Mouse (Mus musculus): Measurements from ENCODE around the gene Notch2. TPM values are rescaled to one million over a fixed set of nuclear protein-coding genes. Genes with fewer than 3 reads are reported as not detected.

The Notch2 gene
- polyA plus RNA-seq, 1 experiment: 6.6 TPM

DNA sequence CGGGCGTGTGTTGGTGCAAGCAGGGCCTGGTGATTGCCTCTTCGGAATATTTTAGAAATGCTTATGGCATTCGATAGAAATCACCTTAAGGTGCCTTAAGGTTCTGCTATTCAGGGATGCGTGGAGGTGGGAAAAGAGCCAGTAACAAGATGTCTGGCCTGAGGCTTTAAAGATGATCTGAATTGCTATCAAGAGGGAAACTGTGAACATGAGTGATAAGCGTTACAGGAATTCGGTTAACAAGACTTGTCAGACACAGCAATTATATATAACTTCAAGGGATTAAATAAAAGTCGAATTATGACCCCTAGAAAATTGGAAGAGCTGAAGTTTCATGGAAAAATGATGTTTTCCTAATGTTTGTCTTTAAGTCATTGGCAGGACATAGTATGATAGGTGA is 51.7 kb downstream of the Notch2 start:
- no peak overlapping the region for H3K27ac ChIP-seq (ENCODE audit: insufficient read depth, low read depth, low read length)
- TF ChIP-seq POLR2A (IDR thresholded peaks at IDR 0.05; ENCODE audit: low read depth, low read length) (no peak), CTCF (IDR thresholded peaks at IDR 0.05; ENCODE audit: extremely low read depth, insufficient read length, insufficient replicate concordance, low read depth, low read length) (no peak)
- no peaks in the 10 kb centered on the region for H3K27me3 ChIP-seq (ENCODE audit: control insufficient read depth, insufficient read depth, low read length)
- H3K4me1 ChIP-seq (ENCODE audit: control insufficient read depth, insufficient read depth, insufficient read length, low read length): peaks cover 6% of the 10 kb centered on the region; the same call in 1 of the 2 replicates
- H3K4me3 ChIP-seq (ENCODE audit: low read depth, low read length): no peak overlapping the region
- 92% methylated on average over 8 of the region's 8 CpGs for WGBS
- H3K36me3 ChIP-seq (ENCODE audit: control insufficient read depth, insufficient read depth, low read length): no peaks in the 10 kb centered on the region

DNA sequence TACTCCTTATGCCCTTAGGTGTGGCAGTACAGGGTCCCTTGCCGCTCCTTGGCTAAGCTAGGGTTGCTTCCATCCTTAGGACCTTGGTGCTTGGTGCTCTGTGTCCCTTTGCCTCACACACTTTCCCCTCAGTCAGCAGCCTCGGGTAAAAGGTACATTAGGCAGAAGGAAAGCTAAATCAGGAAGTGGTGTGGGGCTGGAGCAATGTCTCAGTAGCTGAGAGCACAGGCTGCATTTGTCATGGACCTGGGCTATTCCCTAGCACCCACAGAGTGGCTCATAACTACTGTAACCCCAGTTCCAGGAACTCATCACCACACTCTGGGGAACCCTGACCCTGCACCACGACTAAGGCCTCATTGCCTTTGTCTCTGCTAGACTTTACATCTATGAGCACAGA is 53.1 kb downstream of the Notch2 start:
- Histone ChIP-seq H3K27me3 (ENCODE audit: control insufficient read depth, insufficient read depth, low read length) (no peaks in the 10 kb centered on the region), H3K36me3 (ENCODE audit: control insufficient read depth, insufficient read depth, low read length) (peaks cover 3% of the 10 kb centered on the region; the same call in 1 of the 2 replicates), H3K4me3 (ENCODE audit: low read depth, low read length) (no peak overlapping the region), H3K27ac (ENCODE audit: insufficient read depth, low read depth, low read length) (no peak overlapping the region), H3K4me1 (ENCODE audit: control insufficient read depth, insufficient read depth, insufficient read length, low read length) (peaks cover 6% of the 10 kb centered on the region; the same call in 1 of the 2 replicates)
- WGBS: 69% methylated on average over 3 of the region's 3 CpGs
- TF ChIP-seq POLR2A (IDR thresholded peaks at IDR 0.05; ENCODE audit: low read depth, low read length): no peak
- no peak for TF ChIP-seq CTCF (IDR thresholded peaks at IDR 0.05; ENCODE audit: extremely low read depth, insufficient read length, insufficient replicate concordance, low read depth, low read length)

DNA sequence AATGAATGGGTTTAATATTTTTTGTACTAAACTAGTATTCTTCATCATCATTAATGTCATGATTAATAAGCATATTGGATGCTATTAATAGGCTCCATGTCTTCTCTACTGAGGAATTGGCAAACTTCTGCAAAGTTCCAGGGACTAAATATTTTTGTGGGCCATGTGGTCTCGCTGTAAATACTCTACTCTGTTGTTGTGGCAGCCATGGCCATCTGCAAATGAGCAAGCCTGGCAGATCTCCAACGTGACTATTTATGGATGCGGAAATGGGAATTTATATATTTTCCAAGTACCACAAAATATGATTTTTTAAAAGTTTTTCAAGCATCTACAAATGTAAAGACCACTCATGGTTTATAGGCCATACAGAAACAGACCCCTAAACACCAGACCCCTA is 54.1 kb downstream of the Notch2 start:
- Histone ChIP-seq H3K4me1 (ENCODE audit: control insufficient read depth, insufficient read depth, insufficient read length, low read length) (peaks cover 6% of the 10 kb centered on the region; the same call in 1 of the 2 replicates), H3K4me3 (ENCODE audit: low read depth, low read length) (no peak overlapping the region), H3K36me3 (ENCODE audit: control insufficient read depth, insufficient read depth, low read length) (peaks cover 8% of the 10 kb centered on the region; the same call in 1 of the 2 replicates), H3K27ac (ENCODE audit: insufficient read depth, low read depth, low read length) (no peak overlapping the region), H3K27me3 (ENCODE audit: control insufficient read depth, insufficient read depth, low read length) (no peaks in the 10 kb centered on the region)
- TF ChIP-seq POLR2A (IDR thresholded peaks at IDR 0.05; ENCODE audit: low read depth, low read length) (no peak), CTCF (IDR thresholded peaks at IDR 0.05; ENCODE audit: extremely low read depth, insufficient read length, insufficient replicate concordance, low read depth, low read length) (no peak)
- WGBS: 83% methylated on average over 3 of the region's 3 CpGs

DNA sequence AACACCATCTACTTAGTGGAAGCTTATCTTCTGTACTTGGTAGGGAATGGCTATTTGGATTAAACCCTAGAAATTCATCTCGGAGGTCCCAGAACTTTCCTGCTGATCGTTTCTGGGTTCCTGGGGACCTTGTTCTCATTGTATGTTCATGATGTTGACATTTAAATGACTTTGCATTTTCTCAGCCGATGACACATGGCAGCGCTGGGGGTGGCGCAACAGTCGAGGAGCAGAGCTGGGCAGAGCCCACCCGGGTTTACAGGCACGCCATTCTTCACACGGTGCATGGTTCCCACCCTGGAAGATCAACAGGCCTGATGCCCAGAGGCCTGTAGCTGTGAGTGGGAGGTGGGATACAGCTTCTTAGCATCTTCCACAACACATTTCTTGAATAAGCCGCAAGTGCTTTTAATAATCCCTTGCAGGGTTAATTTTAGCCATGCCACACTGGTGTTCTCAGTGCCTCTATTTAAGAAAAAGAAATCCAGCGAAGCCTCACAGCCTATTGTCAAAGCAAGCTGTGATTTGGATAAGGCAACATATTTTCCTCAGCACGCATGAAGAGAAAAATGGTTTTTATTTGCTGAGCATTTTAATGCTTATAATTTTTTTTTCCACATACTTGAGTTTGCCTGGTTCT is 54.6 kb downstream of the Notch2 start:
- no peak overlapping the region for H3K4me3 ChIP-seq (ENCODE audit: low read depth, low read length)
- H3K27me3 ChIP-seq (ENCODE audit: control insufficient read depth, insufficient read depth, low read length): no peaks in the 10 kb centered on the region
- 82% methylated on average over 12 of the region's 12 CpGs for WGBS
- H3K36me3 ChIP-seq (ENCODE audit: control insufficient read depth, insufficient read depth, low read length): peaks cover 8% of the 10 kb centered on the region; the same call in 1 of the 2 replicates
- no peak overlapping the region for H3K27ac ChIP-seq (ENCODE audit: insufficient read depth, low read depth, low read length)
- peaks cover 6% of the 10 kb centered on the region; the same call in 1 of the 2 replicates for H3K4me1 ChIP-seq (ENCODE audit: control insufficient read depth, insufficient read depth, insufficient read length, low read length)
- TF ChIP-seq CTCF (IDR thresholded peaks at IDR 0.05; ENCODE audit: extremely low read depth, insufficient read length, insufficient replicate concordance, low read depth, low read length) (no peak), POLR2A (IDR thresholded peaks at IDR 0.05; ENCODE audit: low read depth, low read length) (no peak)

DNA sequence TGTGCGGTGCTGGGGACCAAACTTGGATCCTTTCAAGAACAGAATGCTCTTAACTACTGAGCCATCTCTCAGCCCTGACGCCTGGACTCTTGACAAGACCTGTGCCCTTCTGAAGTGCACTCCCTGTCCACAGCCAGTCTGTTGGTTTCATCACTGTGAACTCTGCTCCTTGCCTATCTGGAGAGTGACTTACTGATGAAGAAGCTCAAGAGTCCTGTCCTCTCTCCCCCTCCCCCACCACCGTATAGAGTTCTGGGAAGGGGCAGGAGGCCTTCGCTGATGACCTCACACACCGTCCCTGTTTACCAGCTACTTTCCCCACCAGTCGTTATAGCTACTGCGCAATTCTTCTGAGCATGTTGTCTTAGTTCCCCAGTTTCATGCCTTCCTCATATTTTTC is 55.8 kb downstream of the Notch2 start:
- Histone ChIP-seq H3K4me3 (ENCODE audit: low read depth, low read length) (no peak overlapping the region), H3K4me1 (ENCODE audit: control insufficient read depth, insufficient read depth, insufficient read length, low read length) (peaks cover 6% of the 10 kb centered on the region; the same call in 1 of the 2 replicates), H3K36me3 (ENCODE audit: control insufficient read depth, insufficient read depth, low read length) (peaks cover 8% of the 10 kb centered on the region; the same call in 1 of the 2 replicates), H3K27me3 (ENCODE audit: control insufficient read depth, insufficient read depth, low read length) (no peaks in the 10 kb centered on the region), H3K27ac (ENCODE audit: insufficient read depth, low read depth, low read length) (no peak overlapping the region)
- no peak for TF ChIP-seq POLR2A (IDR thresholded peaks at IDR 0.05; ENCODE audit: low read depth, low read length)
- no peak for TF ChIP-seq CTCF (IDR thresholded peaks at IDR 0.05; ENCODE audit: extremely low read depth, insufficient read length, insufficient replicate concordance, low read depth, low read length)
- 79% methylated on average over 7 of the region's 7 CpGs for WGBS

DNA sequence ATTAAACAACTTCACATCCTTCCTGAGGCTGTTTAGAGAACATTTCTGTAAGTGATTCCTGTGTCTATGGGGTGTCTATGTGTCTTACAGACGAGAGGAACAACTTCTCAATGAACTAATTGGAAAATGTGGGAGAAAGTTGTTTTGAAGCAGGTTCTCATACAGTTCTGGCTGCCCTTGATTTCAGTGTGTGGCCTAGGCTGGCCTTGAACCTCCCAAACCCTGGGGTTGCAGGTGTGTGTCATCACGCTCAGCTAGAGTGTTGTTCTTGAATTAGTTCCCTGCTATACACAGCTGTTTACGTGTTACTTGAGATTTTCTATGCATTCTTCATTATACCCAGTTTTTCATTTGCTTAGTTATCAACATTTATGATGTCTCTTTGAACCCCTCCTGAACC is 56.5 kb downstream of the Notch2 start:
- Histone ChIP-seq H3K36me3 (ENCODE audit: control insufficient read depth, insufficient read depth, low read length) (peaks cover 8% of the 10 kb centered on the region; the same call in 1 of the 2 replicates), H3K4me1 (ENCODE audit: control insufficient read depth, insufficient read depth, insufficient read length, low read length) (peaks cover 6% of the 10 kb centered on the region; the same call in 1 of the 2 replicates), H3K4me3 (ENCODE audit: low read depth, low read length) (no peak overlapping the region), H3K27me3 (ENCODE audit: control insufficient read depth, insufficient read depth, low read length) (no peaks in the 10 kb centered on the region), H3K27ac (ENCODE audit: insufficient read depth, low read depth, low read length) (no peak overlapping the region)
- 90% methylated on average over 3 of the region's 3 CpGs for WGBS
- TF ChIP-seq CTCF (IDR thresholded peaks at IDR 0.05; ENCODE audit: extremely low read depth, insufficient read length, insufficient replicate concordance, low read depth, low read length) (no peak), POLR2A (IDR thresholded peaks at IDR 0.05; ENCODE audit: low read depth, low read length) (no peak)

DNA sequence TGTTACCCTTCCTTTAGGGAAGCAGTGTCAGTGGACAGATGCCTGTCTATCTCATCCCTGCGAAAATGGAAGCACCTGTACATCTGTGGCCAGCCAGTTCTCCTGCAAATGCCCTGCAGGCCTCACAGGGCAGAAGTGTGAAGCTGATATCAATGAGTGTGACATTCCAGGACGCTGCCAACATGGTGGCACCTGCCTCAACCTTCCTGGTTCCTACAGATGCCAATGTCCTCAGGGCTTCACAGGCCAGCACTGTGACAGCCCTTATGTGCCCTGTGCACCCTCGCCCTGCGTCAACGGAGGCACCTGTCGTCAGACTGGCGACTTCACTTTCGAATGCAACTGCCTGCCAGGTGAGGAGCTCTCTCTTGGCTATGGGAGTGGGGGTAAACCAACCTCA is 59.2 kb downstream of the Notch2 start:
- WGBS: 84% methylated on average over 8 of the region's 8 CpGs
- H3K27me3 ChIP-seq (ENCODE audit: control insufficient read depth, insufficient read depth, low read length): no peaks in the 10 kb centered on the region
- H3K36me3 ChIP-seq (ENCODE audit: control insufficient read depth, insufficient read depth, low read length): peaks cover 10% of the 10 kb centered on the region; the same call in 1 of the 2 replicates
- no peak overlapping the region for H3K27ac ChIP-seq (ENCODE audit: insufficient read depth, low read depth, low read length)
- H3K4me1 ChIP-seq (ENCODE audit: control insufficient read depth, insufficient read depth, insufficient read length, low read length): peaks cover 5% of the 10 kb centered on the region; the same call in 1 of the 2 replicates
- TF ChIP-seq CTCF (IDR thresholded peaks at IDR 0.05; ENCODE audit: extremely low read depth, insufficient read length, insufficient replicate concordance, low read depth, low read length) (no peak), POLR2A (IDR thresholded peaks at IDR 0.05; ENCODE audit: low read depth, low read length) (no peak)
- no peak overlapping the region for H3K4me3 ChIP-seq (ENCODE audit: low read depth, low read length)
